Mouse (Mus musculus): ENCODE measurements around the gene Zfp53. TPM values are rescaled to one million over a fixed set of nuclear protein-coding genes. Genes with fewer than 3 reads are reported as not detected.

The Zfp53 gene
- polyA plus RNA-seq (2014; fragmentation: Nextera tagmentation; extraction: Ambion mirVana), result 5.3 and 5.5 TPM in 2 replicates

DNA sequence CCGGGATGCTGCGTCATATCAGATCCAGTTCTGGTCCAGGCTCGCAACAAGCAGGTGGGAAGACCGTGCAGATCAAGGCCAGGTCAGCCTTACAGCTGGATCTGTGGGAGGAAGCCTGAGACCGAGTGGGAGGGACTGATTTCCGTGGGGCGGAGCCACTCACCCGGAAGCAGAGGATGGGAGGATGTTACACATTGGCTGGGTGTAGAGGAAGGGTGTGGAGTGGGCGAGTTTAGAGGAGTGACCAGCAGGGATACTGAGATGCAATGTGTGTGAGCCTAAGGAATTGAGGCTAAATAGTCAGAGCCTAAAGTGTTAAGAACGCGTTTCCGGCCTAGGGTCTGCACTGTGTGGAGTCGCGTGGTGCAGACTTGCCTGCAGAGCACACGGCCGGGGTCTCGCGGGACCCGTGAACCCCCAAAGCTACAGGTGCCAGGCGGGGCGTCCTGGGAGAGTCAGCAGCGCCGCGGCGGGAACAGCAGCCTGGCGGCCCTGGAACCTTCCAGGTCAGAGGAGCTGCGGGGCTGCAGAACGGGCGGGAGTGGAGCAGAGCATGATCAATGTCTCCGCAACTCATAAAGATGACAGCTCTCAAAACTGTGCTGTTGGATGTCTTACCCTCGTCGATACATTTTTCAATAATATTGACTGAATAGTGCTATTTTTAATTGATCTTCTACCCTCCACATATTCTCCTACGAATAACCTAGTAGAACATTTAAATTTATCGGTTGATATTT, at the start of gene Zfp53:
TSS of gene Zfp53 (plus strand) at position 239 of the 740 bp plus-strand sequence.
- Histone ChIP-seq H3K27me3 (ENCODE audit: control insufficient read depth, insufficient read depth, low read length) (no peaks in the 10 kb centered on the region), H3K4me1 (ENCODE audit: control insufficient read depth in 2 of 2, insufficient read depth in 2 of 2, low read length in 2 of 2) (peaks cover 0 to 5% of the 10 kb centered on the region in 2 experiments; a peak in 2 of 4 replicates), H3K9me3 (ENCODE audit: control insufficient read depth, low read length) (no peaks in the 10 kb centered on the region), H3K27ac (replicated peaks in 1 of 2; ENCODE audit: control insufficient read depth in 1 of 2, insufficient read depth in 1 of 2, low read depth in 2 of 2, low read length in 2 of 2) (peak within 1 kb of the TSS; percentile 58 to 75), H3K4me3 (ENCODE audit: control insufficient read depth in 1 of 2, insufficient read depth in 1 of 2, low read depth in 1 of 2, low read length in 2 of 2) (peak within 1 kb of the TSS; percentile 71 to 91), H3K4me2 (ENCODE audit: low read length) (peak within 1 kb of the TSS; percentile 64), H3K36me3 (ENCODE audit: control insufficient read depth, insufficient read depth, low read length) (peaks cover 11% of the 10 kb centered on the region; the same call in 1 of the 2 replicates), H3K9ac (ENCODE audit: low read length) (peak within 1 kb of the TSS; percentile 77)
- WGBS, result under 1% methylated on average over 34 of the region's 34 CpGs
- peak; percentile 99 for ATAC-seq (ENCODE audit: insufficient number of reproducible peaks, insufficient read depth, low FRiP score, low read depth)

DNA sequence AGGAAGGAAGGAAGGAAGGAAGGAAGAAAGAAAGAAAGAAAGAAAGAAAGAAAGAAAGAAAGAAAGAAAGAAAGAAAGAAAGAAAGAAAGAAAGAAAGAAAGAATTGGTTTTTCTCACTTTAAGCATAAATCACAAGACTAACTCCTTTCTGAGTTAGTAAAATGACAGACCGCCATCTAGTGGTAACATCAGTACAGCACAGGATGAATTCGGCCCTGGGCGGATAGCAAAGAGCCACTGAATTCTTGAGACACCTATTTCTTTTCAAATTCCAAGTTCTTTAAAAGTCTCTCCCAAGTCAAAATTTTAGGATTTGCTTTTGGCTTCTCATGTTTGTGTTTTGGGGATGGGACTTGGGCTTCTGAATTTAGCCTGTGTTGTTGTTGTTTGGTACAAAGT, 39.1 kb upstream of the Zfp53 start:
- H3K4me1 ChIP-seq (ENCODE audit: control insufficient read depth in 2 of 2, insufficient read depth in 2 of 2, low read length in 2 of 2), result peaks cover 2 to 7% of the 10 kb centered on the region in 2 experiments; a peak in 3 of 4 replicates
- H3K4me2 ChIP-seq (ENCODE audit: low read length), result peak overlapping the region; percentile 72
- H3K4me3 ChIP-seq (ENCODE audit: control insufficient read depth in 1 of 2, insufficient read depth in 1 of 2, low read depth in 1 of 2, low read length in 2 of 2), result peak overlapping the region; percentile 74 to 87
- H3K9ac ChIP-seq (ENCODE audit: low read length), result peak overlapping the region; percentile 62
- 1% methylated on average over 3 of the region's 3 CpGs for WGBS
- H3K27me3 ChIP-seq (ENCODE audit: control insufficient read depth, insufficient read depth, low read length), result no peaks in the 10 kb centered on the region
- H3K27ac ChIP-seq (replicated peaks in 1 of 2; ENCODE audit: control insufficient read depth in 1 of 2, insufficient read depth in 1 of 2, low read depth in 2 of 2, low read length in 2 of 2), result peak overlapping the region; percentile 78 to 85
- no peaks in the 10 kb centered on the region for H3K9me3 ChIP-seq (ENCODE audit: control insufficient read depth, low read length)
- peak; percentile 73 for ATAC-seq (ENCODE audit: insufficient number of reproducible peaks, insufficient read depth, low FRiP score, low read depth)
- H3K36me3 ChIP-seq (ENCODE audit: control insufficient read depth, insufficient read depth, low read length), result peaks cover 9% of the 10 kb centered on the region; the same call in 1 of the 2 replicates

GRCm38 (mm10) chr17:21450138-21450704, 38.6 kb upstream of the Zfp53 start, which contains the start of gene Zfp51:
Gene Zfp51 (plus strand): TSS chr17:21450374.
- H3K9ac ChIP-seq (ENCODE audit: low read length), result peak within 1 kb of the TSS; percentile 62
- WGBS, result under 1% methylated on average over 26 of the region's 26 CpGs
- H3K27me3 ChIP-seq (ENCODE audit: control insufficient read depth, insufficient read depth, low read length), result no peaks in the 10 kb centered on the region
- H3K36me3 ChIP-seq (ENCODE audit: control insufficient read depth, insufficient read depth, low read length), result peaks cover 9% of the 10 kb centered on the region; the same call in 1 of the 2 replicates
- peak; percentile 100 for ATAC-seq (ENCODE audit: insufficient number of reproducible peaks, insufficient read depth, low FRiP score, low read depth)
- H3K27ac ChIP-seq (replicated peaks in 1 of 2; ENCODE audit: control insufficient read depth in 1 of 2, insufficient read depth in 1 of 2, low read depth in 2 of 2, low read length in 2 of 2), result peak within 1 kb of the TSS; percentile 85 to 89
- peak within 1 kb of the TSS; percentile 72 for H3K4me2 ChIP-seq (ENCODE audit: low read length)
- peak within 1 kb of the TSS; percentile 74 to 87 for H3K4me3 ChIP-seq (ENCODE audit: control insufficient read depth in 1 of 2, insufficient read depth in 1 of 2, low read depth in 1 of 2, low read length in 2 of 2)
- H3K4me1 ChIP-seq (ENCODE audit: control insufficient read depth in 2 of 2, insufficient read depth in 2 of 2, low read length in 2 of 2), result peaks cover 2 to 7% of the 10 kb centered on the region in 2 experiments; a peak in 3 of 4 replicates
- no peaks in the 10 kb centered on the region for H3K9me3 ChIP-seq (ENCODE audit: control insufficient read depth, low read length)

DNA sequence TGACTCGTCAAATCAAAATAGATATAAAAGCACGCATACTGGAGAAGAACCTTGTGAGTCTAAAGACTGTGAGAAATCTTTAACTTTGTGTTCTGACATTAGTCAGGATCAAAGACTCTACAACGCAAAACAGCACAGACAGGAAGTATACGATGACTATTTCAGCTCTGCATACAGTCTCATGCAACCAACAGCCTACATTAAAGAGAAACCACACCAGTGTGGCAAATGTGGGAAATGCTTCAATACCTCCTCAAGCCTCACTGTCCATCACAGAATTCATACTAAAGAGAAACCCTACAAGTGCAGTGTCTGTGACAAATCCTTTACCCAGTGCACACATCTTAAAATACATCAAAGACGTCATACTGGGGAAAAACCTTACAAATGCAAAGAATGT, 25.2 kb upstream of the Zfp53 start:
- H3K4me3 ChIP-seq (ENCODE audit: control insufficient read depth in 1 of 2, insufficient read depth in 1 of 2, low read depth in 1 of 2, low read length in 2 of 2), result no peak overlapping the region
- H3K36me3 ChIP-seq (ENCODE audit: control insufficient read depth, insufficient read depth, low read length), result peaks cover 60% of the 10 kb centered on the region
- 91% methylated on average over 5 of the region's 5 CpGs for WGBS
- no peaks in the 10 kb centered on the region for H3K4me1 ChIP-seq (ENCODE audit: control insufficient read depth in 2 of 2, insufficient read depth in 2 of 2, low read length in 2 of 2)
- no peak overlapping the region for H3K4me2 ChIP-seq (ENCODE audit: low read length)
- H3K27me3 ChIP-seq (ENCODE audit: control insufficient read depth, insufficient read depth, low read length), result no peaks in the 10 kb centered on the region
- H3K9ac ChIP-seq (ENCODE audit: low read length), result no peak overlapping the region
- no peak overlapping the region for H3K27ac ChIP-seq (replicated peaks in 1 of 2; ENCODE audit: control insufficient read depth in 1 of 2, insufficient read depth in 1 of 2, low read depth in 2 of 2, low read length in 2 of 2)
- ATAC-seq (ENCODE audit: insufficient number of reproducible peaks, insufficient read depth, low FRiP score, low read depth), result no peak
- no peaks in the 10 kb centered on the region for H3K9me3 ChIP-seq (ENCODE audit: control insufficient read depth, low read length)

DNA sequence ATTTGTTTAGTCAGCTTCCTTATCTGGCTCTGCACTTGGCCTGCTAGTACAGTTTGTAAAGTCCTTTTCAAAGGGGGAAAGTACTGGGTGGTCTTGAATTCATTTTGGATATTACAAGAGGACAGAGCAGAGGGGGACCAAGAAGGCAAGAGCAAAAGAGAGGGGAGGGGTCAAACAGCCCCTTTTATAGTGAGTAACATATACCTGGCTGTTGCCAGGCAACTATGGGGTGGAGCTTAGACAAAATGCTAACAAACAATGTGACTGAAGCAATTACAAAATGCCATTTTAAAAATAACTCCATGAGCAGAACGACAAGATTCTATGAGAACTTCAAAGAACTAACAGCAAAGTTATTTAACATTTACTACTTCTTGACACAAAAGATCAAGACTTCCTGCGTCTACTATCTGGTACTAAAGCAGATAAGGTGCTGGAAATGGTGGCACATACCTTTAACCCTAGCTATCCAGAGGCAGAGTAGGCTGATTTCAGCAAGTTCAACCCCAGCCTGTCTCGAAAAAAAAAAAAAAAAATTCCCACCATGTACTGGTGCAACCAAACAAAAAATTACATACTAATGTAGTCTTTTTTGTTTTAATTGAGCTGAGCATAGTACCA, 16.7 kb upstream of the Zfp53 start:
- no peak for ATAC-seq (ENCODE audit: insufficient number of reproducible peaks, insufficient read depth, low FRiP score, low read depth)
- 40% methylated on average over 3 of the region's 3 CpGs for WGBS
- Histone ChIP-seq H3K9me3 (ENCODE audit: control insufficient read depth, low read length) (no peaks in the 10 kb centered on the region), H3K27me3 (ENCODE audit: control insufficient read depth, insufficient read depth, low read length) (no peaks in the 10 kb centered on the region), H3K4me3 (ENCODE audit: control insufficient read depth in 1 of 2, insufficient read depth in 1 of 2, low read depth in 1 of 2, low read length in 2 of 2) (no peak overlapping the region), H3K4me1 (ENCODE audit: control insufficient read depth in 2 of 2, insufficient read depth in 2 of 2, low read length in 2 of 2) (peaks cover 0 to 11% of the 10 kb centered on the region in 2 experiments; a peak in 2 of 4 replicates), H3K27ac (replicated peaks in 1 of 2; ENCODE audit: control insufficient read depth in 1 of 2, insufficient read depth in 1 of 2, low read depth in 2 of 2, low read length in 2 of 2) (no peak overlapping the region), H3K36me3 (ENCODE audit: control insufficient read depth, insufficient read depth, low read length) (no peaks in the 10 kb centered on the region), H3K9ac (ENCODE audit: low read length) (no peak overlapping the region), H3K4me2 (ENCODE audit: low read length) (no peak overlapping the region)

DNA sequence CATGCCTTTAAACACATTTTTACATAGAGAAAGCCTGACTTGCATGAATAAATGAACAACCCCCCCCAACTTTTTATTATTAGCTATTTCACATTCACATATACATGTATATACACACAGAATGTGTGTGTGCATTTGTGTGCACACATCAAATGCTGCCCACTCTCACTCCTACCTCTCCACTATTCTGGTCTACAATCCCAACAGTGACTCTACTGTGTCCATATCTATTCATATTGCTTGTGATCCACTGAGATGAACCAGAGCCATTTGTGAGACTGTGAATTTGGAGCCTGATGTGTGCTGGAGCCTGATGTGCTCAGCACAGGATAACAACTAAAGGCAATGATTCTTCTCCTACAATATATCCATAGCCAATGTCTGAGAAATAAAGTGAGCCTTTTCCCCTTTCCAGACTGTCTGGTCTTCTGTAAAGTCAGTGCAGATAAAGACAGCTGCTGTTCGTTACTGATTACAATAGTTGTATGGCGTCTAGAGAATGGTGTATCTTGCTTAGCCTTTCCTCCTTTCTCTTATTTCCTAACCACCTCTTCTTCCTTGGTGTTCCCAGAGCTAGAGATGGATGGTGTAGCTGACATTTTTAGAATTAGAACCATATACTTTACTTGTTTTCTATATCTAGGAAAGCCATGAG, 16.0 kb upstream of the Zfp53 start:
- no peaks in the 10 kb centered on the region for H3K27me3 ChIP-seq (ENCODE audit: control insufficient read depth, insufficient read depth, low read length)
- ATAC-seq (ENCODE audit: insufficient number of reproducible peaks, insufficient read depth, low FRiP score, low read depth), result no peak
- H3K4me1 ChIP-seq (ENCODE audit: control insufficient read depth in 2 of 2, insufficient read depth in 2 of 2, low read length in 2 of 2), result peaks cover 0 to 11% of the 10 kb centered on the region in 2 experiments; a peak in 2 of 4 replicates
- no peaks in the 10 kb centered on the region for H3K9me3 ChIP-seq (ENCODE audit: control insufficient read depth, low read length)
- 37% methylated on average over 2 of the region's 2 CpGs for WGBS
- H3K9ac ChIP-seq (ENCODE audit: low read length), result no peak overlapping the region
- H3K4me3 ChIP-seq (ENCODE audit: control insufficient read depth in 1 of 2, insufficient read depth in 1 of 2, low read depth in 1 of 2, low read length in 2 of 2), result no peak overlapping the region
- no peaks in the 10 kb centered on the region for H3K36me3 ChIP-seq (ENCODE audit: control insufficient read depth, insufficient read depth, low read length)
- H3K4me2 ChIP-seq (ENCODE audit: low read length), result no peak overlapping the region
- no peak overlapping the region for H3K27ac ChIP-seq (replicated peaks in 1 of 2; ENCODE audit: control insufficient read depth in 1 of 2, insufficient read depth in 1 of 2, low read depth in 2 of 2, low read length in 2 of 2)

All from heart, embryonic 14.5 days (tissue).